Mouse (Mus musculus): ENCODE measurements around the gene Prdm11. TPM values are rescaled to one million over a fixed set of nuclear protein-coding genes. Genes with fewer than 3 reads are reported as not detected.

Prdm11 gene
- polyA plus RNA-seq, 1 experiment from 2014 or later = 5.5 TPM

DNA sequence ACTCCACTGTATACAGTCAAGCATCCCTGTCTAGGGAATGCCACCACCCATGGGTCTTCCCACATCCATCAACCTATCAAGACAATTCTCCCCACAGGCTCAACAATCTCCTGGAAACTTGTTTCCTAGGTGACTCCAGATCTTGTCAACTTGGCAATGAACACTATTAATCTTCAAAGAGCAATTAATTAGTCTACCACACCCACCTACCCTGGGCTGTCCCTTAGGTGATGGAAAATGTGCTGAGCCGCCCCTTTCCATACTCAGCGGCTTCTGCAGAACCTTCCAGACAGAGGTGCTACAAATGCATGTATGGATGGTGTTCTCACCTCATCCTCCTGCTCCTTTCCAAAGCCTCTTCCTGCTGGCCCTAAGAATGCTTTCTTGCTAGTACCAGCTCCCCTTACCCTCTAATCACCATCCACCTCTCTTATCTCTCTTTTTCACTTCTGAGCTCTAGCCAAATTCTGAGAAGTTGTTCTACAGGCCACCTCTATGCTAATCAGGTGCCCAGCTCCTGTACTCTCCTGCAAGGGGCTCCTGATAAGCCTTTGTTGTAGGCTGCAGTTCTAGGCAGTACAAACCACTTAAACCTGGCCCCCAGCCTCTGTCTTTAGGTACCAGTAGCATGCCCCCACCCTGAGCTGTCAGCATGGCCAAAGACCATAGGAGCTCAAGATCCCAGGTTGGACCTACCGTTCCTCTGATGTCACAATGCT, 37.8 kb downstream of the Prdm11 start:
- Histone ChIP-seq H3K4me1 (replicated peaks; ENCODE audit: control insufficient read depth, insufficient read depth, low read length) (no peaks in the 10 kb centered on the region), H3K27me3 (ENCODE audit: control insufficient read depth, insufficient read depth, low read depth, low read length) (no peaks in the 10 kb centered on the region), H3K4me2 (ENCODE audit: low read depth, low read length) (no peak overlapping the region), H3K36me3 (ENCODE audit: control insufficient read depth, insufficient read depth, low read length) (peaks cover 18% of the 10 kb centered on the region; the same call in 1 of the 2 replicates), H3K9me3 (ENCODE audit: control insufficient read depth, low read length) (no peaks in the 10 kb centered on the region), H3K4me3 (ENCODE audit: low read length) (no peak overlapping the region), H3K27ac (ENCODE audit: low read length) (no peak overlapping the region), H3K9ac (ENCODE audit: low read length) (no peak overlapping the region)
- WGBS = 95% methylated on average over 3 of the region's 3 CpGs
- no peak for ATAC-seq (ENCODE audit: low read depth)

DNA sequence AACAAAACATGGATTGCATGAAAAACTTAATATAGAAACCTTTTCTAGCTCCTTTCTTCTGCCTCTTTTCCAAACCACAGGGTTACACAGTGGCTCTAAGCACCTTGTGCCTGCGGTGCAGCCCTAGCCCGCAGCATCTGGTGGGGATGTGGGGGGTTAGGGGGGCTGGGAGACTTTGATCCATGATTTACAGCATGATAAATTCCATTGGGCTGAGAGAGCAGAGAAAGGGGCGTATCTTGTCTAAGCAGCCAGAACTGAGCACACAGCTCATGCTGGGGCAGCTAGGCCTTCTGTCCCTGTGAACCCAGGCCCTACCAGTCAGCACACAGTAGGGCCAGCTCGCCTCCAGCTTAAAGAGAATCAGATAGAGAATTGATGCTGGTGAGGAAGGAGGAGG, 40.9 kb downstream of the Prdm11 start:
- no peak overlapping the region for H3K27ac ChIP-seq (ENCODE audit: low read length)
- 0 out of 2 replicates have a peak overlapping the region, but pooled peaks have one; percentile 9 for H3K9ac ChIP-seq (ENCODE audit: low read length)
- no peaks in the 10 kb centered on the region for H3K9me3 ChIP-seq (ENCODE audit: control insufficient read depth, low read length)
- H3K27me3 ChIP-seq (ENCODE audit: control insufficient read depth, insufficient read depth, low read depth, low read length) = no peaks in the 10 kb centered on the region
- H3K4me1 ChIP-seq (replicated peaks; ENCODE audit: control insufficient read depth, insufficient read depth, low read length) = no peaks in the 10 kb centered on the region
- no peak overlapping the region for H3K4me2 ChIP-seq (ENCODE audit: low read depth, low read length)
- 66% methylated on average over 4 of the region's 4 CpGs for WGBS
- H3K36me3 ChIP-seq (ENCODE audit: control insufficient read depth, insufficient read depth, low read length) = peaks cover 15% of the 10 kb centered on the region; the same call in 1 of the 2 replicates
- H3K4me3 ChIP-seq (ENCODE audit: low read length) = no peak overlapping the region
- no peak for ATAC-seq (ENCODE audit: low read depth)

DNA sequence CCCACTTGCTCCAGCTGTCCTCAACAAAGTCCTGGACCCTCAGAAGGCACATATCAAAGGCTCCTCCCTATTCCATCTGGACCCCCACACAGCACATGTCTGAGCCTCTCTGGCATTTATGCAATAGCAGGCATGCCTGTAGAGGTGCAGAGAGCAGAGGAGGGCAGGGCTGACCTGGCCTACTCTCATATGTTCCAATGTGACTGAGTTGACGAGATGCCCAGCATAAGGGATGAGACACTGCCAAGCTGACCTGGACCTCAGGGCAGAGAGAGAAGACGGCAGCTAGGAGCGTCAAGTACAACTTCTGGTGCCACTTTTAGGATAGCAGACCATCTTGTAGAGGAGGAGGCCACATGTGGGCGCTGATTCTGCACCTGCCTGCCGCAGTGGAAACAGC, 54.0 kb downstream of the Prdm11 start:
- Histone ChIP-seq H3K36me3 (ENCODE audit: control insufficient read depth, insufficient read depth, low read length) (peaks cover 12% of the 10 kb centered on the region), H3K4me1 (replicated peaks; ENCODE audit: control insufficient read depth, insufficient read depth, low read length) (peaks cover 20% of the 10 kb centered on the region), H3K27me3 (ENCODE audit: control insufficient read depth, insufficient read depth, low read depth, low read length) (no peaks in the 10 kb centered on the region), H3K4me3 (ENCODE audit: low read length) (no peak overlapping the region), H3K9me3 (ENCODE audit: control insufficient read depth, low read length) (no peaks in the 10 kb centered on the region), H3K4me2 (ENCODE audit: low read depth, low read length) (no peak overlapping the region), H3K27ac (ENCODE audit: low read length) (no peak overlapping the region), H3K9ac (ENCODE audit: low read length) (no peak overlapping the region)
- WGBS = 87% methylated on average over 5 of the region's 5 CpGs
- no peak for ATAC-seq (ENCODE audit: low read depth)

DNA sequence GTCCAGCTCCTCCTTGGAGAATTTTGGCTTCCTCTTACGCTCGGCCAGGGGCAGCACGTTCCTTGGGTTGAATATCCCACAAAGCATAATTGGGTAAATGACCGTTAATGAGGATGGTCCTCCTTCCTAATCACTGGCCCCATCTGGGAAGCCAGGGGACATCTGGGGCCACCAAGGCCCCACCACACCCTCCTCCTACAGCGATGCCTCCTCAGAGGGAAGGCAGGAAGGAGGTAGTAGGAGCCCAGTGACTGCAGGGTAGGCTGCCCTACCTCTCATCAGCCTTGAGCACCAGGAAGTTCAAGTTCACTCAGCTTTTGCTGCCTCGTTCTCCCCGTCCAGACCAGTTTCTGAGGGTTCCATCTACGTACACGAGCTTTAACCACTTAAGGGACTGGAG, 56.4 kb downstream of the Prdm11 start:
- H3K9me3 ChIP-seq (ENCODE audit: control insufficient read depth, low read length) = no peaks in the 10 kb centered on the region
- no peak overlapping the region for H3K4me3 ChIP-seq (ENCODE audit: low read length)
- H3K4me1 ChIP-seq (replicated peaks; ENCODE audit: control insufficient read depth, insufficient read depth, low read length) = peaks cover 27% of the 10 kb centered on the region
- ATAC-seq (ENCODE audit: low read depth) = no peak
- H3K36me3 ChIP-seq (ENCODE audit: control insufficient read depth, insufficient read depth, low read length) = peaks cover 20% of the 10 kb centered on the region
- no peak overlapping the region for H3K9ac ChIP-seq (ENCODE audit: low read length)
- H3K27me3 ChIP-seq (ENCODE audit: control insufficient read depth, insufficient read depth, low read depth, low read length) = no peaks in the 10 kb centered on the region
- H3K27ac ChIP-seq (ENCODE audit: low read length) = no peak overlapping the region; the same call in 1 of the 2 replicates
- 75% methylated on average over 9 of the region's 9 CpGs for WGBS
- H3K4me2 ChIP-seq (ENCODE audit: low read depth, low read length) = no peak overlapping the region

DNA sequence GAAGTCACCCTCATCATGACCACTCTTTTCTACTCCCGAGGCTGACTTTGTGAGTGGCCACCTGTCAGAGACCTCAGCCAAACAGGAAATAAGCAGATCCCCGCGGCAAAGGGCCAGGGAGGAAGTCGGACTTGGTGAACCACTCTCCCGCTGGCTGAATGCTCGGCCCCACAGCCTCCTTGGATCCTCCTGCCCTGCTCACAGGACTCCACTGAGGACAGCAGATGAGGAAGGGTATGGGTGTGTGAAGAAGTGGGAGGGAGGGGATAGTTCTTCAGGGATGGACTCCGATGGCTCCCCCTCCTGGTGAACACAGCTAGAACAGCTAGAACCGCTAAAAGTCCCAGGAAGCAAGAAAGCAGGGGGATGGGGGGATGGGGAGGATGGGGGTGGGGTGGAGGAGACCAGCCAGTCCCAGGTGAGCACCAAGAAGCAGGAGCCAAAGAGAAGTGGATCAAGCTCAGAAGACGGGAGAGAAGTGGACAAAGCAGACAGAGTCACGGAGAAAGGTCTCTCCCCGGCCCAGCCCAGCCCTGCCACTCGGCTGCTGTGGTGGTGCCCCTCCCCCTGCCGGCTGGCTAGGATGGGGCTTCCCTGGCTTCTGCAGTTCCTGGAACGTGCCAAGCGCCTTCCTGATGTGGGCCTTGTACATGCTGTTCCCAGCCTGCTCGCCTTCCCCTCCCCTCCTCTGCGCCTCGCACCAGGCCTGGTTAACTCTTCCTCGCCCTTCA, 57.9 kb downstream of the Prdm11 start:
- H3K4me3 ChIP-seq (ENCODE audit: low read length) = peak overlapping the region; percentile 21
- peak overlapping the region; percentile 90 for H3K27ac ChIP-seq (ENCODE audit: low read length)
- H3K27me3 ChIP-seq (ENCODE audit: control insufficient read depth, insufficient read depth, low read depth, low read length) = no peaks in the 10 kb centered on the region
- peak overlapping the region; percentile 51 for H3K9ac ChIP-seq (ENCODE audit: low read length)
- WGBS = 7% methylated on average over 19 of the region's 19 CpGs
- peak; percentile 97 for ATAC-seq (ENCODE audit: low read depth)
- H3K36me3 ChIP-seq (ENCODE audit: control insufficient read depth, insufficient read depth, low read length) = peaks cover 19% of the 10 kb centered on the region
- peak overlapping the region; percentile 48 for H3K4me2 ChIP-seq (ENCODE audit: low read depth, low read length)
- peaks cover 28% of the 10 kb centered on the region for H3K4me1 ChIP-seq (replicated peaks; ENCODE audit: control insufficient read depth, insufficient read depth, low read length)
- no peaks in the 10 kb centered on the region for H3K9me3 ChIP-seq (ENCODE audit: control insufficient read depth, low read length)

DNA sequence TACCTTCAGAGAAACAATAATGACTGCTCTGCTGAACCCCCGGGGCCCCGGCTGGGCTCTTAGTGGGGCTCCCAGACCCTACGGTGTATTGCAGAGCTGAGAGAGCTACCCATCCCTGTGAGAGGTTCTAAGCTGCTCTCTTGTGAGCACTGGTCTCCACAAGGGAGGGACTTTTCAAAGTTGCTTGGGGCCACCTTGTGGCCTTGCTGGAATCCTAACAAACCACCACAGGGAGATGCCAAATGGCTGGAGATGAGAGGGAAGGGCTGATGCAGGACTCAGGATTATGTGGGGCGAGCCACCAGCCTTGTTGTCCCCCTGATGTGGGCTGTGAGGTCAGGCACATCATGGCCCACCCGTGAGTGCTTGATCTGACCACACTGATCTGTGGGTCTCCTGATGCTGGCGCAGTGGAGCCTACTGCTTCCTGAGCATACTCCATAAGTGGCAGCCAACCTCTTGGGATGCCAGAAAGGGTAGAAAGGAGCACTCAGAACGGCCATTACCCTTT, 58.8 kb downstream of the Prdm11 start:
- 74% methylated on average over 7 of the region's 7 CpGs for WGBS
- no peaks in the 10 kb centered on the region for H3K27me3 ChIP-seq (ENCODE audit: control insufficient read depth, insufficient read depth, low read depth, low read length)
- peak overlapping the region; percentile 90 for H3K27ac ChIP-seq (ENCODE audit: low read length)
- H3K9me3 ChIP-seq (ENCODE audit: control insufficient read depth, low read length) = no peaks in the 10 kb centered on the region
- peaks cover 32% of the 10 kb centered on the region for H3K4me1 ChIP-seq (replicated peaks; ENCODE audit: control insufficient read depth, insufficient read depth, low read length)
- H3K4me2 ChIP-seq (ENCODE audit: low read depth, low read length) = 0 out of 2 replicates have a peak overlapping the region, but pooled peaks have one; percentile 48
- peak overlapping the region; percentile 50 for H3K9ac ChIP-seq (ENCODE audit: low read length)
- ATAC-seq (ENCODE audit: low read depth) = no peak
- H3K4me3 ChIP-seq (ENCODE audit: low read length) = no peak overlapping the region
- H3K36me3 ChIP-seq (ENCODE audit: control insufficient read depth, insufficient read depth, low read length) = peaks cover 11% of the 10 kb centered on the region

DNA sequence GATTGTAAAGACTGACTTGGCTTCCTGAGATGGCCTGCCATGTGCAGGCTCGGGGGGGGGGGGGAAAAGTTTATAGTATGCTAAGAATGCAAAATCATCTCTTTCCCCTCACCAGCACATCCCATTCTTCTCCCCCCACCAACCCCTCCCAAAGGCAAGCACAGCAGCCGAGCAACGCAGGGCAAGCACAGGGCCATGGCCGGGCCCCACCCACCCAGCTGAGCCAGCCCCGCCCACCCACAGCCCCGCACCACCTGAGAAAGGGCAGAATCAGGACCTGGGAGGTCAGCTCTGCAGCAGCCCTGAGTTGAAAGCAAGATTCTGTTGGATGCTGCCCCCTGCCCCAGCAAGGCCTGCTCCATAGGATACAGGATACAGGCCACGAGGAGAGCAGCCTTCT, 60.4 kb downstream of the Prdm11 start:
- Histone ChIP-seq H3K4me1 (replicated peaks; ENCODE audit: control insufficient read depth, insufficient read depth, low read length) (peaks cover 32% of the 10 kb centered on the region), H3K4me3 (ENCODE audit: low read length) (no peak overlapping the region), H3K4me2 (ENCODE audit: low read depth, low read length) (no peak overlapping the region), H3K36me3 (ENCODE audit: control insufficient read depth, insufficient read depth, low read length) (peaks cover 8% of the 10 kb centered on the region), H3K9ac (ENCODE audit: low read length) (no peak overlapping the region), H3K27me3 (ENCODE audit: control insufficient read depth, insufficient read depth, low read depth, low read length) (no peaks in the 10 kb centered on the region), H3K27ac (ENCODE audit: low read length) (no peak overlapping the region), H3K9me3 (ENCODE audit: control insufficient read depth, low read length) (no peaks in the 10 kb centered on the region)
- WGBS = 54% methylated on average over 7 of the region's 7 CpGs
- ATAC-seq (ENCODE audit: low read depth) = no peak

DNA sequence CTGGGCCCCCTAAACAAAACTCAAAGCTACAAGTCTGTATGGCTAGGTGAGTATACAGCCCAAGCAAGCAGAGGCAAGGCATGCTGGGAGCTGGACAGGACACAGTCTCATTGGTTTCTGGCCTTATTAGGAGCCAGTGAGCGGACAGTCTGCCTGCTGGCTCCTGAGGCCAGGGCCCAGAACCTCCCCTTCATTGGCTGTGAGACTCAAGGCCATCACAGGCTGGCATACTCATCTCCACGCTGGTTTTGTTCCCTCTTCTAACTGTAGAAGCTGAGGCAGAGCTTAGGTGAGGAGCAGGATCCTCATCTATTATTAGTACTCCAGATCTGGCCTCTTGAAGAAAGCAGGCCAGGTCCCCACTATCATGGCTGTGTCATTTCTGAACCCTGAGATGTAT, 60.8 kb downstream of the Prdm11 start:
- WGBS = 78% methylated on average over 2 of the region's 2 CpGs
- Histone ChIP-seq H3K27ac (ENCODE audit: low read length) (no peak overlapping the region), H3K27me3 (ENCODE audit: control insufficient read depth, insufficient read depth, low read depth, low read length) (no peaks in the 10 kb centered on the region), H3K4me1 (replicated peaks; ENCODE audit: control insufficient read depth, insufficient read depth, low read length) (peaks cover 32% of the 10 kb centered on the region), H3K9me3 (ENCODE audit: control insufficient read depth, low read length) (no peaks in the 10 kb centered on the region), H3K36me3 (ENCODE audit: control insufficient read depth, insufficient read depth, low read length) (peaks cover 12% of the 10 kb centered on the region), H3K4me3 (ENCODE audit: low read length) (no peak overlapping the region), H3K4me2 (ENCODE audit: low read depth, low read length) (no peak overlapping the region), H3K9ac (ENCODE audit: low read length) (no peak overlapping the region)
- ATAC-seq (ENCODE audit: low read depth) = no peak

DNA sequence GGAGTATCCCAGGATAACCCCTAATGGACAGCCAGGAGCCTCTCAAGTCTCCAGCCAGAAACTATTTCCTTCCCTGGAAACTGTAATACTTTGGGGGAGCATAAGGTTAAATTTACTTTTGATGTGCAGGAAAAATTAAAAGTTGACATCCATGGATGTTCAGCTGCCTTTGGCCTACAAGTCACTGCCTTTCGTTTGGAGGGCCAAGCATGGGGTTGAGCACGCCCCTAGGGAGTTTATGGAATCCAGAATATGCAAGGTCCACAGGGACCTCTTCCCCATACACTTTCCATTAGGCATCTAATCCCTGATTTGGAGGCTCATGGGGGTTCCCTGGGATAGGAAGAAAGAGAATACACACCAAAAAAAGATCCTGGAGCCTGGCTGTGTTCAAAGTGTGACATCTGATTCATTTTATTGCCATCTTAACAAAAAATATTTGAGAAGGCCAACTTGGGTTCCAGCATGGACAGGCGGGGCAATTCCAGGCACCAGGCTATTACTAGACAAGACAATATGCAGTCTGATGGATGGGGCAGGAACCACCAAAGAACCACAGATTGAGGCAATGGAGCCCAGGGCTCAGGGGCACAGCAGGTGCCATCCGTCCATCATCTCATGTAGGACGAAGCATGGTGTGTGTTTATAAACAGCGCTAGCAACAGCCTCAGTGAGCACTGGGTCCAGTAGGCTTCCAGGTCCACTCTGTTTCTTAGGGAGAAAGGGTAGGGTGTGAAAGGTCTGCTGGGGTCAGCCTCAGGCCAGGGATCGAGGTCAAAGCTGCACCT, 61.5 kb downstream of the Prdm11 start:
- no peaks in the 10 kb centered on the region for H3K27me3 ChIP-seq (ENCODE audit: control insufficient read depth, insufficient read depth, low read depth, low read length)
- H3K4me2 ChIP-seq (ENCODE audit: low read depth, low read length) = no peak overlapping the region
- no peak for ATAC-seq (ENCODE audit: low read depth)
- peaks cover 18% of the 10 kb centered on the region for H3K36me3 ChIP-seq (ENCODE audit: control insufficient read depth, insufficient read depth, low read length)
- no peak overlapping the region for H3K4me3 ChIP-seq (ENCODE audit: low read length)
- no peaks in the 10 kb centered on the region for H3K9me3 ChIP-seq (ENCODE audit: control insufficient read depth, low read length)
- H3K9ac ChIP-seq (ENCODE audit: low read length) = no peak overlapping the region
- WGBS = 77% methylated on average over 7 of the region's 7 CpGs
- H3K27ac ChIP-seq (ENCODE audit: low read length) = no peak overlapping the region
- peaks cover 32% of the 10 kb centered on the region for H3K4me1 ChIP-seq (replicated peaks; ENCODE audit: control insufficient read depth, insufficient read depth, low read length)
